Mouse (Mus musculus) neural tube, embryonic 10.5 days (tissue): ENCODE data around the gene C1rl.
"Not testable (repeated sequence)": the region's sequence is repeated elsewhere in the genome, so short reads cannot be mapped to it uniquely, and the experiment has no call there.

ENCODE experiments used
- DNase-seq: peaks from one replicate; pipeline ENCODE4 v3.0.0-alpha.2; 2017; ENCODE audit warnings: low spot score; ENCODE audit errors: extremely low spot score

The C1rl gene

GRCm38 (mm10) chr6:124499914-124500566 lies 7.1 kb downstream of the C1rl start:
- DNase-seq, result no peak

- no peak for DNase-seq
Measured at GRCm38 (mm10) chr6:124501473-124501872, 8.6 kb downstream of the C1rl start.

- no peak for DNase-seq
Measured at GRCm38 (mm10) chr6:124502021-124502420, 9.1 kb downstream of the C1rl start.

GRCm38 (mm10) chr6:124505028-124505427 lies 12.1 kb downstream of the C1rl start:
- no peak for DNase-seq

GRCm38 (mm10) chr6:124506991-124507390 lies 14.1 kb downstream of the C1rl start:
- no peak for DNase-seq

- DNase-seq, result no peak
Measured at GRCm38 (mm10) chr6:124508292-124508691, 15.4 kb downstream of the C1rl start.

- not testable (repeated sequence) for DNase-seq
Measured at GRCm38 (mm10) chr6:124509192-124509591, 16.3 kb downstream of the C1rl start.

- DNase-seq, result no peak
Measured at GRCm38 (mm10) chr6:124511936-124512335, 19.0 kb downstream of the C1rl start.

- DNase-seq, result peak; percentile 36
Measured at GRCm38 (mm10) chr6:124512355-124512836, 19.5 kb downstream of the C1rl start, which contains the start of gene C1ra. TSS of gene C1ra (plus strand) at chr6:124512405.

GRCm38 (mm10) chr6:124517733-124518132 lies 24.8 kb downstream of the C1rl start:
- DNase-seq, result not testable (repeated sequence)

GRCm38 (mm10) chr6:124522082-124522481 lies 29.2 kb downstream of the C1rl start:
- DNase-seq, result not testable (repeated sequence)

GRCm38 (mm10) chr6:124527881-124528280 lies 35.0 kb downstream of the C1rl start:
- no peak for DNase-seq

- DNase-seq, result no peak
Measured at GRCm38 (mm10) chr6:124531077-124531476, 38.2 kb downstream of the C1rl start.

GRCm38 (mm10) chr6:124536125-124536829 lies 43.4 kb downstream of the C1rl start:
- DNase-seq, result not testable (repeated sequence)

- DNase-seq, result not testable (repeated sequence)
Measured at GRCm38 (mm10) chr6:124541176-124541575, 48.3 kb downstream of the C1rl start.

- not testable (repeated sequence) for DNase-seq
Measured at GRCm38 (mm10) chr6:124542284-124542683, 49.4 kb downstream of the C1rl start, which contains the start of gene C1s1. TSS of gene C1s1 (minus strand) at chr6:124542359.

GRCm38 (mm10) chr6:124544466-124544865 lies 51.6 kb downstream of the C1rl start:
- no peak for DNase-seq

- no peak for DNase-seq
Measured at GRCm38 (mm10) chr6:124545425-124545824, 52.5 kb downstream of the C1rl start.

GRCm38 (mm10) chr6:124547979-124548378 lies 55.1 kb downstream of the C1rl start:
- DNase-seq, result not testable (repeated sequence)

GRCm38 (mm10) chr6:124549023-124549550 lies 56.2 kb downstream of the C1rl start:
- DNase-seq, result no peak

- DNase-seq, result no peak
Measured at GRCm38 (mm10) chr6:124552766-124553165, 59.9 kb downstream of the C1rl start.

- not testable (repeated sequence) for DNase-seq
Measured at GRCm38 (mm10) chr6:124555956-124556355, 63.0 kb downstream of the C1rl start.
